Mouse (Mus musculus) MEL (cell line): ENCODE results near the gene St6gal1. TPM values are rescaled to one million over a fixed set of nuclear protein-coding genes. Genes with fewer than 3 reads are reported as not detected.

Experiments
- DNase-seq: peaks from one replicate; pipeline ENCODE4 v3.0.0; 2011; ENCODE audit warnings: low read depth, low spot score
- H3K27ac ChIP-seq: 2 replicates; pipeline ENCODE4 v1.5.1; 2012; ENCODE audit warnings: low read depth, mild to moderate bottlenecking, control low read depth, low read length, moderate library complexity; ENCODE audit not compliant: control insufficient read depth
- H3K27me3 ChIP-seq, 2 experiments: fragments of 150-350 bp in 1 of 2; sonication (generic) in 1 of 2; 2 replicates each; pipeline ENCODE4 v1.6.1; 2012; ENCODE audit warnings: low read length in 2 of 2, mild to moderate bottlenecking in 2 of 2, improper control_type of control experiment in 1 of 2, moderate library complexity in 1 of 2; ENCODE audit not compliant: insufficient read depth in 2 of 2, control insufficient read depth in 1 of 2
- H3K36me3 ChIP-seq, 2 experiments: 2 replicates each; pipeline ENCODE4 v1.6.1; 2012 to 2014; ENCODE audit warnings: low read length in 2 of 2, improper control_type of control experiment in 1 of 2, inconsistent platforms in 1 of 2, mild to moderate bottlenecking in 1 of 2; ENCODE audit not compliant: insufficient read depth in 2 of 2, control insufficient read depth in 1 of 2
- H3K4me1 ChIP-seq, 2 experiments: fragments of 150-350 bp in 1 of 2; sonication (generic) in 1 of 2; 2 replicates each; pipeline ENCODE4 v1.6.1; 2012; ENCODE audit warnings: low read length in 2 of 2, improper control_type of control experiment in 1 of 2, mild to moderate bottlenecking in 1 of 2; ENCODE audit not compliant: insufficient read depth in 2 of 2, control insufficient read depth in 1 of 2
- H3K4me3 ChIP-seq, 2 experiments: fragments of 150-350 bp in 1 of 2; sonication (generic) in 1 of 2; 2 replicates each; pipeline ENCODE4 v1.5.1; 2012; ENCODE audit warnings: low read depth in 2 of 2, low read length in 2 of 2, mild to moderate bottlenecking in 2 of 2, moderate library complexity in 2 of 2, control low read depth in 1 of 2, improper control_type of control experiment in 1 of 2; ENCODE audit not compliant: control insufficient read depth in 1 of 2, insufficient read depth in 1 of 2
- H3K79me2 ChIP-seq: 2 replicates; pipeline ENCODE4 v1.6.1; 2012; ENCODE audit warnings: mild to moderate bottlenecking, low read length, moderate library complexity; ENCODE audit not compliant: control insufficient read depth, poor library complexity, insufficient read depth
- H3K9ac ChIP-seq: 2 replicates; pipeline ENCODE4 v1.6.1; 2012; ENCODE audit warnings: low read depth, mild to moderate bottlenecking, control low read depth, low read length, moderate library complexity; ENCODE audit not compliant: control insufficient read depth, poor library complexity, severe bottlenecking
- H3K9me3 ChIP-seq: fragments of 150-350 bp; sonication (generic); replicated peaks from 2 replicates; pipeline ENCODE4 v1.6.1; 2012; ENCODE audit warnings: mild to moderate bottlenecking, low read length, improper control_type of control experiment, moderate library complexity; ENCODE audit not compliant: insufficient read depth
- CTCF ChIP-seq, 3 experiments: IDR thresholded peaks in 2 of 3; conservative IDR thresholded peaks in 1 of 3; 2 replicates each; pipeline ENCODE4 v1.5.1; 2011 to 2012; ENCODE audit warnings: low read length in 3 of 3, low read depth in 2 of 3, mild to moderate bottlenecking in 2 of 3, improper control_type of control experiment in 1 of 3, inconsistent platforms in 1 of 3, mixed read lengths in 1 of 3, moderate library complexity in 1 of 3; ENCODE audit not compliant: control insufficient read depth in 1 of 3, insufficient read depth in 1 of 3, poor library complexity in 1 of 3, severe bottlenecking in 1 of 3
- E2F4 ChIP-seq: IDR thresholded peaks from 2 replicates; pipeline ENCODE4 v1.6.1; 2011; ENCODE audit warnings: low read depth, low read length, improper control_type of control experiment, borderline replicate concordance
- ELF1 ChIP-seq: IDR thresholded peaks from 2 replicates; pipeline ENCODE4 v1.6.1; 2014; ENCODE audit warnings: low read depth, mild to moderate bottlenecking, inconsistent platforms, low read length, improper control_type of control experiment, moderate library complexity
- JUND ChIP-seq: IDR thresholded peaks from 2 replicates; pipeline ENCODE4 v1.6.1; 2011; ENCODE audit warnings: low read depth, mild to moderate bottlenecking, improper control_type of control experiment, low read length
- KAT2A ChIP-seq: conservative IDR thresholded peaks from 2 replicates; pipeline ENCODE4 v1.6.1; 2012; ENCODE audit warnings: low read depth, low read length, improper control_type of control experiment, inconsistent platforms
- MAFK ChIP-seq: IDR thresholded peaks from 2 replicates; pipeline ENCODE4 v1.6.1; 2011; ENCODE audit warnings: low read depth, mild to moderate bottlenecking, low read length, improper control_type of control experiment, borderline replicate concordance
- MEF2A ChIP-seq: IDR thresholded peaks from 2 replicates; pipeline ENCODE4 v1.6.1; 2014; ENCODE audit warnings: low read depth, mild to moderate bottlenecking, inconsistent platforms, low read length, improper control_type of control experiment; ENCODE audit not compliant: poor library complexity, insufficient replicate concordance, severe bottlenecking; ENCODE audit errors: extremely low read depth
- MYC ChIP-seq: IDR thresholded peaks from 2 replicates; pipeline ENCODE4 v1.6.1; 2011; ENCODE audit warnings: low read depth, mild to moderate bottlenecking, low read length, improper control_type of control experiment, moderate library complexity
- NELFE ChIP-seq: IDR thresholded peaks from 2 replicates; pipeline ENCODE4 v1.6.1; 2011; ENCODE audit warnings: low read depth, low read length, improper control_type of control experiment
- NRF1 ChIP-seq: IDR thresholded peaks from 2 replicates; pipeline ENCODE4 v1.6.1; 2014; ENCODE audit warnings: low read depth, mild to moderate bottlenecking, inconsistent platforms, low read length, improper control_type of control experiment, moderate library complexity; ENCODE audit not compliant: poor library complexity, insufficient read depth, severe bottlenecking
- SIN3A ChIP-seq: IDR thresholded peaks from 2 replicates; pipeline ENCODE4 v1.6.1; 2012; ENCODE audit warnings: low read length, improper control_type of control experiment, inconsistent platforms
- TAL1 ChIP-seq: IDR thresholded peaks from 2 replicates; pipeline ENCODE4 v1.6.1; 2012; ENCODE audit warnings: mild to moderate bottlenecking, inconsistent platforms, low read length, moderate library complexity, mixed read lengths
- TBP ChIP-seq: IDR thresholded peaks from 2 replicates; pipeline ENCODE4 v1.8.0; 2011; ENCODE audit warnings: low read depth, low read length, improper control_type of control experiment
- UBTF ChIP-seq: IDR thresholded peaks from 2 replicates; pipeline ENCODE4 v1.6.1; 2012; ENCODE audit warnings: low read depth, mild to moderate bottlenecking, inconsistent platforms, low read length, improper control_type of control experiment, moderate library complexity, borderline replicate concordance; ENCODE audit not compliant: insufficient read depth
- ZMIZ1 ChIP-seq: IDR thresholded peaks from 2 replicates; pipeline ENCODE4 v1.6.1; 2012; ENCODE audit warnings: low read depth, mild to moderate bottlenecking, inconsistent platforms, low read length, improper control_type of control experiment, moderate library complexity
- polyA plus RNA-seq, 2 experiments: library from polyadenylated mRNA; stranded (reverse) in 1 of 2; unstranded in 1 of 2; fragments of >175 nt in 1 of 2; fragments of >200 nt in 1 of 2; gene quantifications; 2 replicates each; pipeline versions ENCODE4 v1.2.1 to v1.2.4; 2012; ENCODE audit warnings: low replicate concordance in 2 of 2, low read depth in 1 of 2; ENCODE audit not compliant: insufficient read length in 2 of 2, insufficient read depth in 1 of 2, missing spikeins in 1 of 2
- total RNA-seq: library from RNA; depleted of rRNA; stranded (reverse); fragments of 300-350 nt; gene quantifications from 2 replicates; pipeline ENCODE4 v1.2.3, GENCODE M21; 2012

St6gal1 gene
- total and polyA plus RNA-seq, 3 experiments = not detected

GRCm38 (mm10) chr16:23214314-23214713, 10.2 kb upstream of the St6gal1 start:
- no peak overlapping the region for H3K4me3 ChIP-seq
- H3K36me3 ChIP-seq = no peaks in the 10 kb centered on the region
- H3K27ac ChIP-seq = no peak overlapping the region
- no peak for DNase-seq
- H3K4me1 ChIP-seq = no peaks in the 10 kb centered on the region
- TF ChIP-seq TAL1 = no peak
- TF ChIP-seq ELF1 = no peak
- no peak for TF ChIP-seq CTCF (IDR thresholded peaks at IDR 0.05 in 2 of 3, conservative IDR thresholded peaks at IDR 0.05 in 1 of 3; ENCODE audit: control insufficient read depth in 1 of 3, insufficient read depth in 1 of 3, low read depth in 2 of 3, low read length in 3 of 3, poor library complexity in 1 of 3, severe bottlenecking in 1 of 3)
- no peak for TF ChIP-seq MEF2A
- TF ChIP-seq MAFK = no peak
- no peak for TF ChIP-seq E2F4
- no peak for TF ChIP-seq UBTF
- TF ChIP-seq SIN3A = no peak
- TF ChIP-seq MYC = no peak
- no peak for TF ChIP-seq ZMIZ1
- no peak overlapping the region for H3K9ac ChIP-seq
- no peaks in the 10 kb centered on the region for H3K79me2 ChIP-seq
- H3K27me3 ChIP-seq = no peaks in the 10 kb centered on the region
- H3K9me3 ChIP-seq = no peaks in the 10 kb centered on the region

GRCm38 (mm10) chr16:23215241-23215900, 9.2 kb upstream of the St6gal1 start:
- H3K9ac ChIP-seq = no peak overlapping the region
- no peaks in the 10 kb centered on the region for H3K79me2 ChIP-seq
- H3K36me3 ChIP-seq = no peaks in the 10 kb centered on the region
- H3K27ac ChIP-seq = no peak overlapping the region
- TF ChIP-seq NRF1 (no peak), JUND (no peak), TBP (no peak), NELFE (no peak), ZMIZ1 (no peak), KAT2A (no peak)
- TF ChIP-seq, all 39 proteins: peak for 0
- Histone ChIP-seq H3K27me3 (no peaks in the 10 kb centered on the region), H3K9me3 (no peaks in the 10 kb centered on the region), H3K4me3 (no peak overlapping the region), H3K4me1 (no peaks in the 10 kb centered on the region)
- no peak for DNase-seq
